Comparison of ENCODE assay signal across 30 mouse cellular contexts in genomic region chr9:10873881-10874280, GRCm38 (mm10). TPM values are rescaled to one million over a fixed set of nuclear protein-coding genes. Genes with fewer than 3 reads are reported as not detected.
"Had no signal": no experiment of that assay in that cellular context is flagged by ENCODE, and none has a peak within 500 bp of the region (broad histone marks: within the 10 kb centered on the region; RNA-seq: fewer than 3 reads in every experiment).

No protein-coding gene starts in this region.

- H3K4me3 ChIP-seq: gastrocnemius, adult 2 months; heart, embryonic 10.5 days; heart, embryonic 12.5 days; hindbrain, embryonic 10.5 days; hindbrain, embryonic 12.5 days; intestine, embryonic 15.5 days; layer of hippocampus, adult 2 months; limb, embryonic 13.5 days; limb, embryonic 15.5 days; liver, embryonic 12.5 days had no signal

- H3K4me1 ChIP-seq: heart, embryonic 10.5 days; heart, embryonic 12.5 days; hindbrain, embryonic 10.5 days; hindbrain, embryonic 12.5 days; intestine, embryonic 15.5 days; limb, embryonic 13.5 days; limb, embryonic 15.5 days; liver, embryonic 12.5 days had no signal

- H3K27ac ChIP-seq: gastrocnemius, adult 2 months; heart, embryonic 10.5 days; hindbrain, embryonic 10.5 days; hindbrain, embryonic 12.5 days; hindbrain, embryonic 14.5 days; intestine, embryonic 15.5 days; layer of hippocampus, adult 2 months; limb, embryonic 13.5 days; limb, embryonic 15.5 days; liver, embryonic 12.5 days; liver, embryonic 14.5 days had no signal

- DNase-seq: gastrocnemius, adult 2 months; gastrocnemius, postnatal 10 days; gastrocnemius, postnatal 25 days; heart, adult 18-20 months; heart, postnatal 10 days; heart, postnatal 4 days; kidney, adult 18-20 months; kidney, adult 8-10 months; kidney, postnatal 10 days; kidney, postnatal 25 days; kidney, postnatal 4 days; layer of hippocampus, postnatal 36 days; left cerebral cortex, postnatal 4 days had no signal

- H3K9me3 ChIP-seq: heart, embryonic 10.5 days; heart, embryonic 12.5 days; hindbrain, embryonic 10.5 days; hindbrain, embryonic 12.5 days; intestine, embryonic 15.5 days; limb, embryonic 13.5 days; limb, embryonic 15.5 days; liver, embryonic 12.5 days had no signal

- H3K4me2 ChIP-seq: heart, embryonic 12.5 days; hindbrain, embryonic 12.5 days; hindbrain, embryonic 14.5 days; intestine, embryonic 15.5 days; limb, embryonic 13.5 days; limb, embryonic 15.5 days; liver, embryonic 12.5 days had no signal

- H3K9ac ChIP-seq: heart, embryonic 12.5 days; hindbrain, embryonic 12.5 days; hindbrain, embryonic 14.5 days; intestine, embryonic 15.5 days; limb, embryonic 13.5 days; limb, embryonic 15.5 days; liver, embryonic 12.5 days; liver, embryonic 14.5 days had no signal

- H3K36me3 ChIP-seq: heart, embryonic 10.5 days; heart, embryonic 12.5 days; hindbrain, embryonic 10.5 days; hindbrain, embryonic 12.5 days; intestine, embryonic 15.5 days; limb, embryonic 13.5 days; limb, embryonic 15.5 days; liver, embryonic 12.5 days had no signal

- H3K27me3 ChIP-seq: heart, embryonic 12.5 days; hindbrain, embryonic 12.5 days; intestine, embryonic 15.5 days; limb, embryonic 13.5 days; limb, embryonic 15.5 days; liver, embryonic 12.5 days had no signal

- ATAC-seq: hindbrain, embryonic 16.5 days; inflammation-experienced regulatory T-cells, adult 6 months; intestine, embryonic 15.5 days; intestine, postnatal 0 days; liver, embryonic 12.5 days had no signal

RNA-seq across cellular contexts. Expression of gene Cntn5, which starts 30.7 kb away (rescaled TPM):
- total RNA-seq: gastrocnemius, postnatal 25 days; gastrocnemius, postnatal 4 days; granulocyte monocyte progenitor cell, adult 5-6 weeks; liver, adult 2 months had no signal
- polyA plus RNA-seq: heart, embryonic 12.5 days; liver, adult 2 months; liver, embryonic 12.5 days; liver, embryonic 14.5 days had no signal
